Mouse (Mus musculus): ENCODE measurements at regions not wholly inside any gene's neighbourhood (a gene's known extent, or its start where the extent isn't known, plus 50 kb on each side); places are given as distances from the start of the nearest gene placed in this dataset.

DNA sequence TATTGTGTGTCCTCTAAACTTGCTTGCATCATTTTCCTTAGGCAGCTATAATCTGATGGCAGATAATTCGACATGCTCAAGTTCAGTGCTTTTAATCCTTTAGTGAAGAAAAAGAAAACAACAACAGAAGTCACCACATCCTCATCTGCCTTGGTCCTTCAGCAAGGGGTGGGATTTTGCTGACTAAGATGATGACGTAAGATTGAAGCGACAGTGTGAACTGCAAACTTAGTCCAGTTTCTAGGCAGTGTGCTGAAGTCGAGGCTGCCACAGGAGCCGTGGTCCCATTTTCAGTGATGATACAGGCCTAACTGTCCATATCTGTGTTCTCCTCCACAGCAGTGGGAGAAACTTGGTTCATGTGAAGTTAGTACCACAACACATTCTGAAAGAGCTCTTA lies 314.4 kb downstream of the Gm11361 start:
- DNase-seq (ENCODE audit: low spot score): no peak

DNA sequence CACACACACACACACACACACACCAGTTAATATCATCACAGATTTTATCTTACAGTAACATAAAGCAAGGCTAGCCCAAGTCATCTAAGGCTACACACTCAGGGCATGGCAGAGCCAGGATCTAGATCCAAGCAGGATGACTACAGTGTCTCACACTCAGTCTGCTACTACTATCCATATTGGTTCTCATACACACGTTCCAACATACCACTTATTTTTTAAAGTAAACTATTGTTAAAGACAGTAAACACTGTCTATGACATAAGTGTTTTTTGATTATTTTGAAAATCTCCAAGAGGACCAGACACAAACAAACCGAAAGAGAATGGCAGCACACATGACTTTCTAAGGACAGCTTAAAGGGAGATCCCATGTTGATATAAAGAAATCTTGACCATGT lies 306.3 kb downstream of the Gm11361 start:
- no peak for DNase-seq (ENCODE audit: low spot score)

- no peak for DNase-seq (ENCODE audit: low spot score)
Measured at GRCm38 (mm10) chr13:28560081-28560480, 302.8 kb downstream of the Gm11361 start.

GRCm38 (mm10) chr13:28557032-28557570 lies 299.8 kb downstream of the Gm11361 start:
- DNase-seq (ENCODE audit: low spot score): no peak

GRCm38 (mm10) chr13:28556385-28556938 lies 299.1 kb downstream of the Gm11361 start:
- DNase-seq (ENCODE audit: low spot score): no peak

- no peak for DNase-seq (ENCODE audit: low spot score)
Measured at GRCm38 (mm10) chr13:28554143-28554830, 297.0 kb downstream of the Gm11361 start.

DNA sequence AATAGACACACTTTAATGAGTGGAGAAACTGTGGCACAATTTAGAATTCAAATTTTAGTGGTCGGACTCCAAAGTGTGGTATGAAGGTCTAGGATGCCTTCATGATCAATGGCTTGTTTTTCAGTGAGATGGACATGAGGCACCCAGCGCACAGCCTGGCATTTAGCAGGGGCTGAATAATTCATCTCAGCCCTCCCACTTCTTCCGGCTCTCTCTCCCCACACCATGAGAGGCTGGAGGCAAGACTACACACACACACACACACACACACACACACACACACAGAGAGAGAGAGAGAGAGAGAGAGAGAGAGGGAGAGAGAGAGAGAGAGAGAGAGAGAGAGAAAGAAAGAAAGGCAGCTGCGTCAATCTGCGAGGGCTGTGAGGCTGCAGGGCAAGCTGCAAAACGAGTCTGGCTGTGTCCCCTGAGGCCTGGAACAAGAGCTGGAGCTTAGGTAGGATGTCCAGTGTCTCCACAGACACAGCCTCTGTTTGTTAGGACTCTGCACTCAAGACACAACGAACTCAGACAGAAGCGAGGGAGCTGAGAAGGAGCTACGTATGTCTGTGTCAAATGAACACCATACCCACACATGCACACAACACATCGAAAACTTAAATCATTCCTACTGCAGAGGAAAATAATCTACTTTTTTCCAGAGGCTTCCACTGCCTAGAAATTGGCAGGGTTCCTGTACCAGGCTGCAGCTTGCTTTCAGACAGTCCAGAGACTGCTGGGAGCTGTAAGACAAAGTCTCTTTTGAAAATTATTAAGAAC lies 295.8 kb downstream of the Gm11361 start:
- no peak for DNase-seq (ENCODE audit: low spot score)

- DNase-seq (ENCODE audit: low spot score): peak; percentile 47
Measured at GRCm38 (mm10) chr13:28551555-28551954, 294.2 kb downstream of the Gm11361 start.

DNA sequence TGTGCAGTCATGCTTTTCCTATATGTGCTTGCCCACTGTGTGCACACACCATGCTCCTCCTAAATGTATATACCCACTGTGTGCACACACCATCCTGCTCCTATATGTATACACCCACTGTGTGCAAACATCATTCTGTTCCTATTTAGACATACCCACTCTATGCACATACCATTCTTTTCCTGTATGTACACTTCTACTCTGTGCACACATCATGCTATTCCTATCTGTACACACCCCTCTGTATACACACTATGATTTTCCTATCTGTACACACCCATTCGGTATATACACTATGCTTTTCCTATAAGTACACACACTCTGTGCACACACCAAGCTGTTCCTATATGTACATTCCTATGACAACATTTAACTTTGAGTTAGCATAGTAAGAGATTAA lies 288.5 kb downstream of the Gm11361 start:
- no peak for DNase-seq (ENCODE audit: low spot score)

DNA sequence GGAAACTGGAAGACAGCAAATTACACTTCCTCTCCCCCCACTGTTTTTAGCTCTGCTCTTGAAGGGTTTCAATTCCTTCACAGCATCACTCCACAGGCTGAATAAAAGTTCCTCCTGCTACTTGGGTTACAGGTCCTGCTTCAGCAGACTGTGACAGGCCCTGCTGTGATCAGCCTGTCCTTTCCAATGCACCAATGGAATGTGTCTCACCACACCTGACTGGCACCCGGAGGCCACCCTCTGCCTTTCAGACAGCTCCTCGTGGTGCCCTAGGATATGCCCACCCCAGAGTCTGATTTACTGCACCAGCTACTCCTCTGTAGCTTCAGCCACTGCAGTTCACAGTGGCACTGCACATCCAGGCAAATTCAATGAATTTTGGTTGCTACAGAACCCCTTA lies 288.0 kb downstream of the Gm11361 start:
- DNase-seq (ENCODE audit: low spot score): no peak

- no peak for DNase-seq (ENCODE audit: low spot score)
Measured at GRCm38 (mm10) chr13:28544819-28545180, 287.5 kb downstream of the Gm11361 start.

- no peak for DNase-seq (ENCODE audit: low spot score)
Measured at GRCm38 (mm10) chr13:28544003-28544818, 286.9 kb downstream of the Gm11361 start.

DNA sequence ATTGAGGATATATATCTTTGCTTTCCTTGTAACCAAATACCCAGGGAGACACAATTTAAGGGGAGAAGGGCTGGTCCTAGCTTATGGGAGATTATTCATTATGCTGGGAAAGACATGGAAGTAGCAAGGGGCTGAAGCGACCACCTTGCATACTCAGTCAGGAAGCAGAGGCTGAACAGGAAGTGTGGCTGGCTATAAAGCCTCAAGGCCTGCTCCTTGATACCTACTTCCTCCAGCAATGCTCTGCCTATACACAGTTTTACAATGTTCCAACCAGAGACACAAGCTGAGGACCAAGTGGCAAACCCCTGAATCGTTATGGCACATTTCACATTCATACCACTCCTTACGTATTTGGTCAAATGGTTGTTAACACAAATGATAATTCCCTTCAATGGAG lies 284.3 kb downstream of the Gm11361 start:
- DNase-seq (ENCODE audit: low spot score): no peak

DNA sequence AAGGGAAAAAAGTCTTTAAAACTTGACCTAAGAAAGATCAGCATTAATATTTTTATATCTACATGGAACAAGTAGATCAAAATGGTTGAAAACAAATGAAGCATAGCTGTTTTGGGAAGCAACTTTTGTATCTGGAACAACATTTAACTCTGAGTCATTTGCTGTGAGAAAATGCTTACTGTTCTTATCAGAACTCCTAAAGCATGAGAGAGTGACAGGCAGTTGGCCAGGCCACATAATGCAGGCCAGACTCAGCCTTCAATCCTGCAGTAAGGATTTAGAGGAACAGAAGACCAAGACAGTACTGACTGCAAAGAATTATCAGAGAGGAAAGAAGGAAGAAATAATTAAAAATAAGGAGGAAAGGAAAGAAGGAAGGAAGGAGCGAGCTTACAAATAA lies 275.8 kb downstream of the Gm11361 start:
- DNase-seq (ENCODE audit: low spot score): no peak

GRCm38 (mm10) chr13:28532278-28532677 lies 274.9 kb downstream of the Gm11361 start:
- DNase-seq (ENCODE audit: low spot score): peak; percentile 67

GRCm38 (mm10) chr13:28531534-28531999 lies 274.2 kb downstream of the Gm11361 start:
- DNase-seq (ENCODE audit: low spot score): peak; percentile 72

DNA sequence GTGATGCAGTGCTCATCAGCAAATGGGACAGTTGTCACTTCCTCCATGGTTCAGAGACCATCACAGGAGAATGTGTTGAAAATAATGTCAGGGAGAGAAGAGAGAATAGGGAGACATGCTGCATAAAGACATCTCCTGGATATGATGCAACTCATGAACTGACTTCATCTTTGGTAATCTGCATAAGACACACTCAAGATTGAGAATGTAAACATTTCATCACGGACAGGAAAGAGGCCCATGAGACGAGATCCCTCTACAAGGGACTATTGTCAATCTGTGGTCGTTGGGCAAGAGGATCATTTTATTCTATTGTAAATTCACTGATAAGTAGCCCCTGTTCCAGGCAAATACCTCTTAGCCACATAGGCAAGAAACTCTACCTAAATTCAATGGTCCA lies 273.6 kb downstream of the Gm11361 start:
- DNase-seq (ENCODE audit: low spot score): no peak

GRCm38 (mm10) chr13:28528898-28529511 lies 271.7 kb downstream of the Gm11361 start:
- DNase-seq (ENCODE audit: low spot score): no peak

- DNase-seq (ENCODE audit: low spot score): no peak
Measured at GRCm38 (mm10) chr13:28526299-28526698, 269.0 kb downstream of the Gm11361 start.

DNA sequence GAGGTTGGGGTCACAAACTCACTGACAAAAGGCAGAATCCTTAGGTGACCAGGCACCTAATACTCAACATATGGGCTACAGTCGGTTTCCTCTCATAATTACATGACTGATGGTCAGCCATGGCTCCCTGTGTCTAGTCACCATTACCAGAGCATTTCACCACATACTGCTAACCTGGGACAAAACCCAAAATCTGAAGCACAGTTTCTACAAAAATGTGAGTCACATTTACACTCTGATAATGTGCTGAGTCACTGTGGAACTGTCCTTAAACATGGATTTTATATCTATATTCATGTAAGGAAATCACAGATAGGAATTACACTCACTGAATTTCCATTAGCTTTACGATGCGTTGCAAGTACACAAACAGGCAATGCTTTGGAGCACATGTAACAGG lies 267.1 kb downstream of the Gm11361 start:
- no peak for DNase-seq (ENCODE audit: low spot score)

GRCm38 (mm10) chr13:28520127-28520482 lies 262.8 kb downstream of the Gm11361 start:
- no peak for DNase-seq (ENCODE audit: low spot score)

Measured in lung, postnatal 25 days (tissue).